Mouse (Mus musculus) adrenal gland, postnatal 14 days (tissue): Measurements from ENCODE around the gene Fam8a1. TPM values are rescaled to one million over a fixed set of nuclear protein-coding genes. Genes with fewer than 3 reads are reported as not detected.

Experiments used
- total RNA-seq: library from RNA; stranded (reverse); gene quantifications from 2 replicates; pipeline ENCODE4 v1.2.3, GENCODE M21; 2021

Fam8a1 gene
- total RNA-seq, 1 experiment from 2014 or later, result 45.5 TPM

Other genes starting within 250 kb of the Fam8a1 start
- 2.4 and 3.0 TPM in 2 replicates for gene Cap2, start 167.7 kb upstream of the Fam8a1 start, total RNA-seq
- 62.9 and 63.4 TPM in 2 replicates for gene Nup153, start 58.4 kb downstream of the Fam8a1 start, total RNA-seq